Mouse (Mus musculus): Measurements from ENCODE around the gene Fabp3.

Fabp3 gene

DNA sequence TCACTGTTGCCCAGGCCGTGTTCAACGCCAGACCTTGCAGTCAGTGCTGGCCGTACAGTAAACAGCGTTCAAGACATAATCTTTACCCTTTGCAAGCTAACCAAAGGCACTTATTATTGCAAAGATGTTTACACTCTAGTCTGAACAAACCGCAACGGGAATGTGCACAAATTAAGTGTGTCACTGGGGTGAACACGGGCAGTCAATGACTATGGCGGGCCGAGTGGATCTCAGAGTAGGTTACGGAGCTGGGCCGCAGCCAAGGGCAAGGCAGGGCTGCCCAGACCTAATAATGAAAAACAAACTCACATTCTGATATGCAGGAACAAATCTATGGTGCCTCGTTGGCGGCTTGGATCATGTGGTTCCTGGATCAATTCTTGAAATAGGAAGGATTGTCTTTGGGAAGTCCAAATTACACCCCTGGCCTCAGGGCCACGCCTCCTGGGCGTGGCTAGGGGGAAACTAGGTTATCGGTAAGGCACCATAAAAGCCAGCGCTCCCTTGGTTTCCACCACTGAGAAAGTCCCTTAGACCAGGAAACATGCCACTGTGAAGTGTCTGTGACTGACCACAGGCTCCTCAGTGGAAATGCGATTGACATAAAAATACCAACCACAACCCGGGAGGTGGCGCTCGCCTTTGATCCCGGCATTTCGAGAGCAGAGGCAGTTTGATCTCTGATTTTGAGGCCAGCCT is 13.2 kb upstream of the Fabp3 start:
- DNase-seq (ENCODE audit: low spot score): no peak

GRCm38 (mm10) chr4:130296243-130296965 is 12.0 kb upstream of the Fabp3 start:
- DNase-seq (ENCODE audit: low spot score): no peak

DNA sequence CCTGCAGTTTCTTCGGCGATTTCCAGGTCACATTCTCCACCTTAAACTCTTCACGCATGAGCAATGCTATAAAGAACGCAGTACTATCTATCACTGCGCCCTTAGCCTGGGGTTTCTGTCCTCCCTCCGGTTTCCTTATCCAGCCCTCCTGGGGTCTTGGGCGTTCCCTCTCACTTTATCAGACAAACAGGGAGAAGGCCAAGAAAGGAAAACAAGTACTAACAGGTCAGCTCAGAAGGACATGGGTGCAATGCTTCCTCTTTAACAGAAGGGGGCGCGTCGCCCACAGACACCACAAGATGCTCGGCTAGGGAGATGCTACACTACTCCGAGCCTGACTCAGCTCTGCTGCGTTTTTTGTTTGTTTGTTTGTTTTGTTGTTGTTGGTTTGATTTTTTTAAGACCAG is 11.3 kb upstream of the Fabp3 start:
- no peak for DNase-seq (ENCODE audit: low spot score)

DNA sequence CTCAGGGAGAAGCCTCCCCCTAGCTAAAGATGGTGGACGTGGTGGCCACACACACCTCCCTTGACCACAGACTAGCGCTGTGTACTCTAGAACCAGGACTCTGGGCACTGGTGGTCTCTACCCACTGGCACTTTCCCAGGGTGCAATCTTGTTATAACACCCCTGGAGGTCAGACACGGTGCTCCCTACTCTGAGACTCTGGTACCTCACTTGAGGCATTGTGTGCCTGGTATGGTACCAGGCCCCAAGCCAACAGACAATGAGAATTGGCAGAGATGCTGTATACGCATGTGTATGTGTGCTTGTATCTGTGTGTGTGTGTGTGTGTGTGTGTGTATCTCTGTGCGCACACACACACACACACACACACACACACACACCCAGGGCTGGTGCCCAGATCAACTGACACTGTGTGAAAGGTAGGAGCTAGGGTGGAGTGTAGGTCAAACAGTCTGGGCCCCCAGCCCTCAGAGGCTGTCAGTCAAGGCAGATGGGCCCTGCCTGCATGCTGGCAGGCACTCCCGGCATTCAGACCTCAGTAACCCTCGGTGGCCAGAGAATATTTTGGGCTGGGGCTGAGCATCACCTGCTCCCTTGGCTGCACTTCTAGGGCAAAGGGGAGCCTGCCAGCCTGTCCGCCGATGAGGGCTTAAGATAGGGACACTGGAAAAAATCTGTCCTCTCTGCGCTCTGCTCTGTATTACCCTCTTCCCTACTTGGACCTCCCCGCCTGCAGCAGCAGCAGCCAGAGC is 9.3 kb upstream of the Fabp3 start:
- no peak for DNase-seq (ENCODE audit: low spot score)

DNA sequence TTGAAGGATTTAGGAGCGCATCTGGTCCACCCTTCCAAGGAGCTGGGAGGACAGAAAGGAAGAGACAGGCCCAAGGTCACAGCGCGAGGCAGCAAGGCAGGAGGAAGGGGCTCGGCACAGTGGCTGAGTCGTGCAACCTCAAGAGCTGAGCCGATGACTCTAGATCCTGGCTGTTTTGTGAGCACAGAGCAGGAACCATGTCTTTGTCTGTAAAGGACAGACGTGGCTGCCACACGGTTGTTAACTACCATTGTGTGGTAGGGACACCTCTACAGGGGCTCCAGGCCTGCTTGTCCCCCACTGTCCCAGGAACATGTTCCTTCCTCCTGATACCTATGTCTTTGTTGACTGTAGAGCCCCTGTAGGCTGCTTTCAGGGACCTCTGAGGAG is 8.8 kb upstream of the Fabp3 start:
- DNase-seq (ENCODE audit: low spot score): no peak

DNA sequence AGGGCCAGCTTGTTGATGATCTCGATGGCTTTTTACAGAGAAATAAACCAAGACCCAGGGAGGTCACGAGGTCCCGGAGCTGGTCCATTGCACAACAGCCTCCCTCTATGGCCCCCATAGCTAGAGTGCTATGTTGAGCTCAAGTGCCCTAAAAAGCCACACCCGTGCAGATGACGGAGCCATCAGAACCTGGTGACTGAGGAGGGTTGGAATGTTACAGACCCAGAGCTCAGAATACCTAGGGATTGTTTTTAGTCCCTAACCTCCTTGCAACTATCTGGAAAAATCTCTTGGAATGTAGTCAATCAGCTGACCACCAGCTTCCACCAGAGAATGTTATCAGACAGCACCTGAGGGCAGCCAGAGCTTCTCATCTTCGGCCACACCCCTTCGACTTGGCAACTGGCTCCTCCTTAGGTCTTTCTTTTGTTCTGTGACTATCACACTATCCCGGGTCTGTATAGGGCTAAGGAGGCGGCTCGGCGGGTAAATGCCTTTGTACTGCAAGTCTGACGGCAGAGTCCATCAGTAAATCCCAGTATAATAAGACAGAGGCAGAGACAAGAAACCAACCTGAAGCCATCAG is 6.0 kb upstream of the Fabp3 start:
- DNase-seq (ENCODE audit: low spot score): no peak

DNA sequence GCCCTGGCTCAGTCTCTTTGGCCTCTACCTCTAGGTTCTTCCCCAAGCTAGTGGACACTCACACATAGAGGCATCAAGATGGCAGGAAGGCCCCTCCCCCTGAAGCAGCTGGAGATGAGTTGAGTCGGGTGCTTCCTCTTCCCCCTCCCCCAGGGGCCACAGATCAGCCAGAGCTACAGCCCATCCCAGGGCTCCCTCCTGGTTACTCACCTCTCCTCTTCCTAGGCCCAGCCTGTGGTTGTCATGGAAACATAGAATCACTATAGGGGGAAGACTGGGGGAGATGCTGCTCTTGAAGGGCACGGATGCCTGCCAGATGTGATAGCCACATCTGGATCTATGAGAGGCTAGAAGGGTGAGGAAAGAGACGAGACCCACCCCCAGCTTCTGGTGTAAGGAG is 3.6 kb upstream of the Fabp3 start:
- no peak for DNase-seq (ENCODE audit: low spot score)

DNA sequence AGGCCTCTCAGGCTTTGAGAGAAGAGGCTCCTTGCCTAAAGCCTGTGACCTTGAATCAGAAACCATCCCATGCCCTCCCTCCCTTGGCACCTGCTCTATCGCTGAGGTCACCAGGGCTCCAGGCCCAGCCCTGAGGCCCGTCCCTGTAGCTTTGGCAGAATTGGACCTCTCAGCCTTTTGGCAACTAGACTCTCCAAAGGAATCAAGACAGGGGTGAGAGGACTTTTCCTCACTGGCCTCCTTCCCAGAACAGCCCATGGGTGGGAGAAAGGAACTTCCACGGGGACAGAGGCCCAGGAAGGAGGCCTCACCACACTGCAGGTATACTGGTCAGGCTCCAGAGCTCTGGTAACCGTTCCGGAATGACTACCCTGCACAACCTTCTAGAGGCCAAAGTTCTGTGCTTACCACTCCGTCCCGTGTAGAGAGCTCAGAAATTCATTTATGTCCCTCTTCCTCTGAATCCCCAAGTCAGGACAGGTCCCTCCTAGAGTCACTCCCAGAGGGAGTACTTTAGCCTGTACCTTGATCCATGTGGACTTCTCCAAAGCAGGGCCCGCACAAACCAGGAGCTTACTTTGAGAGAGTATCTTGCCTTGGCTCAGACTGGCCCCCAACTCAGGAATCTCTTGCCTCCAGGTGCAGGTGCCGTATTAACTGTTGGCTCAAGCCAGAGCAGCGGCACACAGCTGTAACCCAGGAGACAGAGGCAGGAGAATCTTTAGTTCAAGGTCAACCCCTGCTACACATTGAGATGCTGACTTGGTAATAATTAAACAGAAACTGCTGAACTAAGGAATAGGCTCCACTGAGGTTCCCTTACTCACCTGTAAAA is 1.4 kb upstream of the Fabp3 start:
- peak; percentile 50 for DNase-seq (ENCODE audit: low spot score)

GRCm38 (mm10) chr4:130307851-130308230 is 554 bp upstream of the Fabp3 start:
- DNase-seq (ENCODE audit: low spot score): peak; percentile 48

DNA sequence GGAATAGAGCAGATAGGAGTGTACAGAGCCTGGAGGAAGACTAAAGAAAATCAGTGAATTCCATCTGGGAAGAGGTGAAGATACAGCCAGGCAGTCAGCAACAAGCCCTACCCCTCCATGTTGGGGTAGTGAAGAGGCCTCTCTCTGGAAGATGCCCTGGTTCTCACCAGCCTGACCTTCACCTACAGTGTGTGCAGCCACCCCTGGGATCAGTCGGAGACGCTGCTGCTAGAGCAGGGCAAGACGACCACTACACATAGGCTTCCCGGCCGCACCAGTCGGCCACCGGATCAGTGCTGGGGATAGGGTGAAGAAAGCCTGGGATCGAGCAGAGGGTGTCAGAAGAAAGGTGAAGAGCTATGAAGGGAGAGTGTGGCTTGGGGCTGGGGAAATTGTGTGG is 859 bp downstream of the Fabp3 start:
- no peak for DNase-seq (ENCODE audit: low spot score)

- DNase-seq (ENCODE audit: low spot score): peak; percentile 58
These were observed 4.1 kb downstream of the Fabp3 start for GRCm38 (mm10) chr4:130312526-130312925.

- peak; percentile 60 for DNase-seq (ENCODE audit: low spot score)
These were observed 5.2 kb downstream of the Fabp3 start for GRCm38 (mm10) chr4:130313552-130313951.

- DNase-seq (ENCODE audit: low spot score): no peak
These were observed 7.6 kb downstream of the Fabp3 start for GRCm38 (mm10) chr4:130315771-130316527.

GRCm38 (mm10) chr4:130316691-130317090 is 8.3 kb downstream of the Fabp3 start:
- no peak for DNase-seq (ENCODE audit: low spot score)

DNA sequence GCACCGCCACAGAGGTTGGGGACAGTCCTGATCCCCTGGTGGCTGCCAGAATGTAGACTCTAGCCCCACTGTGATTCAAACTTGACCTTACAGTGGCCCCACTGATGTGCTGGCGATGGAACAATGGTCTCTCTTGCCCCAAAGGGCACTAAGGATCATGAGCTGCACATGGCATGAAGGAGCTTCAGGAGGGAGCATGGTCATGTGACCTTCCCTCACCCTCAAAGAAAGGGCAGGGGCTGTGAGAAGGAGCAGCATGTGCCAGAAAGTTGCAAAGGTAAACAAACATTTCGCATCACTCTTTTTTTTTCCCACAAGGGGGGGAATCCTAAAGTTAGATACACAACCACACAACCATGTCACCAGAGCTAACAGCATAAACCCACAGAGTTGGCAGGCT is 9.7 kb downstream of the Fabp3 start:
- DNase-seq (ENCODE audit: low spot score): no peak

DNA sequence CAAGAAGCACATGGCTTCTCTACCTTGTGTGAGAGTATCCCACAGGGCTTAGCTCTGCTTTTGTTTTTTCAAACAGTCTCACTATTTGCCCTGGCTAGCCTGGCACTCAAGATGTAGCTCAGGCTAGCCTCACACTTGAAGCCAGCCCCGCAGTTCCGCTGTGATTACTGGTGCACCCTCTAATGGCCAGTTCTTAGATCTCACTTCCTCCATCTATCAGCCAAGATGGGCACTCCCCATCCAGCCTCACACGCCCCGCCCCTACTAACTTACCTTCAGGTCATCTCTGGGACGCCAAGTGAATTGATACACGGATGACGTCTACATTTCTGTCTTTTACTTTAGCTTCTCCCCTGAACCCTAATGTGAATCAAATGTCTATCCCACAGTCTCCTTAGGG is 11.2 kb downstream of the Fabp3 start:
- DNase-seq (ENCODE audit: low spot score): no peak

- DNase-seq (ENCODE audit: low spot score): no peak
These were observed 13.2 kb downstream of the Fabp3 start for GRCm38 (mm10) chr4:130321640-130322039.

DNA sequence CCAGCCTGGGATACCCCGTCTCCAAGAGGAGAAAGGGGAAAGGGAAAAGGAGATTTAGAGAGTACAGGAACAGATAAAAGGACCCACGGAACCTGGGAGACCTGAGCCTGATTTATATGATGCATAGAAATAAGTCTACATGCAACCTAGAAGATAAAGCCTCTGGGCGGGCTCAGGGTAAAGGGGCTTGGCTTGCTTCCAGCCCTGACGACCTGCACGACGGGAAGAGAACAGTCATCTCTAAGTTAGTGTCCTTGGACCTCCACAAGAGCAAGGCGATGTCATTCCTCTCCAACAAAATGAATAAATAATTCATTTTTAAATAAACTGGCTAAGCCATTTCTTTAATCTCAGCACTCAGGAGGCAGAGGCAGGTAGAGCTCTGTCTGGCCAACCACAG is 14.2 kb downstream of the Fabp3 start:
- no peak for DNase-seq (ENCODE audit: low spot score)

- DNase-seq (ENCODE audit: low spot score): no peak
These were observed 14.8 kb downstream of the Fabp3 start for GRCm38 (mm10) chr4:130323165-130323564.

DNA sequence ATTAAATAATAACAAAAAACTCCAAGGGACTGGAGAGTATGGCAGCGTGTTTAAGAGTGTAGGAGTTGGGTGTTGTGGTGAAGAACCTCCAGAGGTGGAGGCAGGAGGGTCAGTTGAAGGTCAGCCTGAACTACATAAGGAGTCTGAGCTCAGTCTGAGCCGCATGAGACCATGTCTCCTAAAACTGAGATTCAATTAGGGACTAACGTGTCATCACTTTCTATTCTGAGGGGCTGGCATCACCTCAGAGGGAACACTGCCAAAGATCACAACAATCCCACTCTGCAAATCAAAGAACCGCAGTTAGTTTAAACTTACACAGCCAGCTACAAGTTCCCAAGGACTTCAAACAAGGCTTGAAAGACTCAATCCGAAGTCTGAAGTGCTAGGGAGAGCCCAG is 15.2 kb downstream of the Fabp3 start:
- DNase-seq (ENCODE audit: low spot score): no peak

DNA sequence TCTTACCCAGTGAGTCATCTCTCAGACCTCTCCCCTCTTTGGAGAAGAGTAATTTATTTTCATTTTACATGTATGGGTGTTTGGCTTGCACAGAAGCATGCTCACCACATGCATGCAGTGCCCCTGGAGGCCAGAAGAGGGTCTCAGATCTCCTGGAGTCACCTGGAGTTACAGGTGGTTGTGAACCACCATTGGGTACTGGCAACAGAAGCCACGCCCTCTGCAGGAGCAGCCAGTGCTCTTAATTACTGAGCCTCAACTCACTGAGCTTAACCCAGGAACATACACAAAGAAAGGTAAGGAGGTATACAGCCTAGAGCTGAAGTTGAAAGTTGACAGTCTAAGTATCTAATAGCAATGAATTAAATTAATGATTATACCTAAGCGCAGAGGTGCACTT is 17.1 kb downstream of the Fabp3 start:
- DNase-seq (ENCODE audit: low spot score): no peak

Measured in ovary, adult 18-20 months (tissue).